Mouse (Mus musculus) limb, embryonic 15.5 days (tissue): Measurements from ENCODE around the gene Atp2c2. TPM values are rescaled to one million over a fixed set of nuclear protein-coding genes. Genes with fewer than 3 reads are reported as not detected.

ENCODE experiments used
- ATAC-seq: fragments of 200-750 bp; cut with Nextera tagmentation; 2 replicates; pipeline ENCODE4 v1.8.0; 2017; ENCODE audit warnings: low read depth, moderate TSS enrichment; ENCODE audit not compliant: insufficient number of reproducible peaks, low FRiP score, low TSS enrichment
- H3K27ac ChIP-seq: fragments of 300-500 bp; sonication (generic); 2 replicates; pipeline ENCODE4 v1.5.1; 2015; ENCODE audit warnings: moderate library complexity, mild to moderate bottlenecking, inconsistent platforms
- H3K27me3 ChIP-seq: fragments of 300-500 bp; sonication (generic); 2 replicates; pipeline ENCODE4 v1.6.1; 2015; ENCODE audit warnings: inconsistent platforms
- H3K36me3 ChIP-seq: fragments of 300-500 bp; sonication (generic); 2 replicates; pipeline ENCODE4 v1.6.1; 2015; ENCODE audit warnings: inconsistent platforms
- H3K4me1 ChIP-seq: fragments of 300-500 bp; sonication (generic); 2 replicates; pipeline ENCODE4 v1.6.1; 2015; ENCODE audit warnings: inconsistent platforms
- H3K4me2 ChIP-seq: fragments of 300-500 bp; sonication (generic); 2 replicates; pipeline ENCODE4 v1.6.1; 2015; ENCODE audit warnings: mild to moderate bottlenecking, inconsistent platforms
- H3K4me3 ChIP-seq: fragments of 300-500 bp; sonication (generic); 2 replicates; pipeline ENCODE4 v1.5.1; 2015; ENCODE audit warnings: mild to moderate bottlenecking, inconsistent platforms
- H3K9ac ChIP-seq: fragments of 300-500 bp; sonication (generic); 2 replicates; pipeline ENCODE4 v1.6.1; 2015; ENCODE audit warnings: inconsistent platforms
- H3K9me3 ChIP-seq: fragments of 300-500 bp; sonication (generic); 2 replicates; pipeline ENCODE4 v1.6.1; 2016; ENCODE audit warnings: inconsistent platforms
- WGBS: fragments of 180-500 bp; shearing (Covaris S2); methylation state at CpG from one replicate; pipeline ENCODE4 v1.1.7; 2015; 5-methylcytosine and 5-hydroxymethylcytosine counted together
- polyA plus RNA-seq: library from polyadenylated mRNA; unstranded; fragments of >200 nt; fragmentation: Nextera tagmentation; extraction: Ambion mirVana; gene quantifications from 2 replicates; pipeline ENCODE4 v1.2.1, GENCODE M21; 2015

Gene Atp2c2
- polyA plus RNA-seq, result 5.3 and 5.8 TPM in 2 replicates

DNA sequence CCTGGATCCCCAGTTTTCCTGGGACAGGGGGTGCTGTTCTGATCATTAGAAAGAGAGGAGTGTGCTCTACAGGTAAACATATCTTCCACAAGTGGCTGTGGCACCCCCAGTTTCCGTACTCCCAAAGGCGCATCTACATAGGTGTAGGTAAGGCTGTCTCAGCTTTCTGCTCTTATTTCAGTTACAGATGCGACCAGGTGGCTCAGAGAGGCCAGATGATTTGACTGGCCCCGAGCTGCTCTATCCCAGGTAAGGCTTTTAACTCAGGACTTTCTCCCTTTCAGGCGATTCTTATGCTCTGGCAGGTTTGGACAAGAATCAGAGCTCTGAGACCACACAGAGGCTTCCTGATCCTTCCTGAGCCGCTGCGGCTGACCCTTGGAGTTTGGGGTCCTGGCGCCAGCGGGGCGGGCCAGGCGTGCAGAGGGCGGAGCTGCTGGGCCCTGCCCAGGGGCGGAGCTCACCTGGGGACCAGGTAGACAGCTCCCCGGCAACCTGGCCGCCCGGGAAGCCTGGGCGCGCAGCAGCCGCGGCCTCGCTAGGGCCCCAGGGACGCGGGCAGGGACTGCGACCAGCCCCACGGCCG is at the start of gene Atp2c2:
Gene Atp2c2, plus strand, starts transcription at position 461 of the 586 bp plus-strand sequence.
- Histone ChIP-seq H3K27me3 (peaks cover 54% of the 10 kb centered on the region), H3K4me3 (peak within 1 kb of the TSS; percentile 31), H3K27ac (no peak within 1 kb of the TSS), H3K9me3 (no peaks in the 10 kb centered on the region), H3K4me1 (peaks cover 12% of the 10 kb centered on the region), H3K36me3 (no peaks in the 10 kb centered on the region), H3K9ac (no peak within 1 kb of the TSS), H3K4me2 (peak within 1 kb of the TSS; percentile 39)
- no peak for ATAC-seq
- 4% methylated on average over 26 of the region's 26 CpGs for WGBS

GRCm38 (mm10) chr8:119651324-119651723 is 48.5 kb upstream of the Atp2c2 start:
- Histone ChIP-seq H3K27ac (no peak overlapping the region), H3K4me1 (peaks cover 11% of the 10 kb centered on the region; the same call in 1 of the 2 replicates), H3K4me2 (no peak overlapping the region), H3K4me3 (no peak overlapping the region), H3K36me3 (no peaks in the 10 kb centered on the region), H3K27me3 (no peaks in the 10 kb centered on the region), H3K9me3 (no peaks in the 10 kb centered on the region), H3K9ac (no peak overlapping the region)
- ATAC-seq, result no peak
- WGBS, result 15% methylated on average over 2 of the region's 2 CpGs

DNA sequence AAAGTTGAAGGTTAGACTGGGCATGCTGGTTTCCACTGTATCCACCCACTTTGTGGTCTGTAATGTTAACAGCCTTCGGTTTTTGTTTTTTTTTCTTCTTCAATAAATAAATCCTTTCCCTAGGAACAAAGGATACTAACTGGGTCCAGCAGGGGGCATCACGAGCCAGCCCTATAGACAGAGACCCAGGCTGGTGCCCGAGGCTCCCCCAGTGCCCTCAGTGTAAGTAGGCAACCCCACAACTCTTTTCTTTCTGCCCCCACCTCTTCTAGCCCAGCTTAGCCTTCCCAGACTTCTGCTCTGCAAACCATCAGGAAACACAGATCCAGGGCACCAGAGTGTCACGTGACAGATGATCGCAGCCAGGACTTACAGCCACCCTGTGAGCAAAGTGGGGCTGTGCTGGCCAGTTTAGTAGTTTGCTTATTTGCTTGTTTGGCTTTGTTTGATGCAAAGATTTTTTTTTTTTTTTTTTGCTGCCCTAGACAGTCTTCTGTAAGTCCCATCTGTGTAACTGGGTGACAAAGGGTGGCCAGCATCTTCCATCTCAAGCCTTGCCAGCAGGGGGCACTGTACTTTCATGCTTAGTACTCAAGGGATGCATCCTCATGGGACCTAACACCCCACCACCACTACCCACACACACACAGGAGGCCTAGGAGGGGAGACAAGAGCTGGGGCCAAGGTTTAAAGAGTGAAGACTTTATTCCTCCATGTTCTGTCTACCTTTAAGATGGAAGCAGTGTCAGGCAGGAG is 42.9 kb upstream of the Atp2c2 start:
- H3K27me3 ChIP-seq, result no peaks in the 10 kb centered on the region
- no peak overlapping the region for H3K4me3 ChIP-seq
- no peak overlapping the region for H3K9ac ChIP-seq
- no peak overlapping the region for H3K4me2 ChIP-seq
- H3K4me1 ChIP-seq, result peaks cover 14% of the 10 kb centered on the region
- H3K27ac ChIP-seq, result no peak overlapping the region
- WGBS, result 43% methylated on average over 5 of the region's 5 CpGs
- no peaks in the 10 kb centered on the region for H3K36me3 ChIP-seq
- H3K9me3 ChIP-seq, result no peaks in the 10 kb centered on the region
- no peak for ATAC-seq

DNA sequence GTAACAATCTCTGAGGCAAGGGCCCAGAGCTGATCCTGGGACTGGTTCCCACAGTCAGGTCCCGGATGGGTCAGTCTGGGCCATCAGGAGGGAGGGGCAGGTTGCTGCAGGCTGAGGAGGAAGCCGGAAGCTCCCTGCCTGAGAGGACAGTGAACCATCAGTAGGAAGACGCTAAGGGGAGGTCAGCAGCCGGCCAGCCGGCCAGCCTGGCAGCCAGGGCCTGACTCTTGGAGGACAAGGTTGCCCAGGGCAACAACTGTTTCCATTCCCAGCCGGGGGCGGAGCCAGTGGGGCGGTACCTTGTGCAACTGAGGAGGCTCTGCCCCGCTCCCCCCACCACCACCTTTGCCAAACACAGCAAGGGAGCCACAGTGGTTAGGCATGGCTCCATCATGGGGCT is 38.7 kb upstream of the Atp2c2 start:
- WGBS, result 16% methylated on average over 9 of the region's 9 CpGs
- Histone ChIP-seq H3K4me2 (no peak overlapping the region), H3K9me3 (no peaks in the 10 kb centered on the region), H3K36me3 (no peaks in the 10 kb centered on the region), H3K4me3 (no peak overlapping the region), H3K27me3 (no peaks in the 10 kb centered on the region), H3K9ac (no peak overlapping the region), H3K4me1 (peaks cover 19% of the 10 kb centered on the region), H3K27ac (no peak overlapping the region)
- ATAC-seq, result no peak

- Histone ChIP-seq H3K9ac (no peak overlapping the region), H3K4me1 (peaks cover 24% of the 10 kb centered on the region), H3K9me3 (no peaks in the 10 kb centered on the region), H3K4me3 (no peak overlapping the region), H3K27ac (no peak overlapping the region), H3K4me2 (no peak overlapping the region), H3K27me3 (0 out of 2 replicates have a peak, but pooled peaks cover 2% of the 10 kb centered on the region), H3K36me3 (no peaks in the 10 kb centered on the region)
- ATAC-seq, result no peak
- 73% methylated on average over 6 of the region's 6 CpGs for whole genome bisulfite sequencing
Measured at GRCm38 (mm10) chr8:119661892-119662291, 37.9 kb upstream of the Atp2c2 start.

GRCm38 (mm10) chr8:119663440-119663839 is 36.4 kb upstream of the Atp2c2 start:
- H3K4me1 ChIP-seq, result peaks cover 24% of the 10 kb centered on the region
- 70% methylated on average over 11 of the region's 11 CpGs for WGBS
- H3K27ac ChIP-seq, result no peak overlapping the region
- no peaks in the 10 kb centered on the region for H3K36me3 ChIP-seq
- ATAC-seq, result no peak
- no peak overlapping the region for H3K4me3 ChIP-seq
- H3K4me2 ChIP-seq, result no peak overlapping the region
- H3K9ac ChIP-seq, result no peak overlapping the region
- no peaks in the 10 kb centered on the region for H3K9me3 ChIP-seq
- 0 out of 2 replicates have a peak, but pooled peaks cover 8% of the 10 kb centered on the region for H3K27me3 ChIP-seq

GRCm38 (mm10) chr8:119665270-119665669 is 34.5 kb upstream of the Atp2c2 start:
- no peak for ATAC-seq
- WGBS, result 60% methylated on average over 6 of the region's 6 CpGs
- Histone ChIP-seq H3K27ac (no peak overlapping the region), H3K27me3 (0 out of 2 replicates have a peak, but pooled peaks cover 8% of the 10 kb centered on the region), H3K36me3 (no peaks in the 10 kb centered on the region), H3K4me1 (peaks cover 24% of the 10 kb centered on the region), H3K4me3 (no peak overlapping the region), H3K9ac (no peak overlapping the region), H3K4me2 (no peak overlapping the region), H3K9me3 (no peaks in the 10 kb centered on the region)

- Histone ChIP-seq H3K4me2 (peak within 1 kb of the TSS; percentile 3; the same call in 1 of the 2 replicates), H3K9me3 (no peaks in the 10 kb centered on the region), H3K27ac (no peak within 1 kb of the TSS), H3K27me3 (0 out of 2 replicates have a peak, but pooled peaks cover 8% of the 10 kb centered on the region), H3K4me3 (no peak within 1 kb of the TSS), H3K4me1 (peaks cover 21% of the 10 kb centered on the region), H3K9ac (no peak within 1 kb of the TSS), H3K36me3 (no peaks in the 10 kb centered on the region)
- no peak for ATAC-seq
- WGBS, result 14% methylated on average over 14 of the region's 14 CpGs
Measured at GRCm38 (mm10) chr8:119666219-119666951, 33.4 kb upstream of the Atp2c2 start, which contains the start of gene Wfdc1. Wfdc1 (plus strand) TSS chr8:119666365.

DNA sequence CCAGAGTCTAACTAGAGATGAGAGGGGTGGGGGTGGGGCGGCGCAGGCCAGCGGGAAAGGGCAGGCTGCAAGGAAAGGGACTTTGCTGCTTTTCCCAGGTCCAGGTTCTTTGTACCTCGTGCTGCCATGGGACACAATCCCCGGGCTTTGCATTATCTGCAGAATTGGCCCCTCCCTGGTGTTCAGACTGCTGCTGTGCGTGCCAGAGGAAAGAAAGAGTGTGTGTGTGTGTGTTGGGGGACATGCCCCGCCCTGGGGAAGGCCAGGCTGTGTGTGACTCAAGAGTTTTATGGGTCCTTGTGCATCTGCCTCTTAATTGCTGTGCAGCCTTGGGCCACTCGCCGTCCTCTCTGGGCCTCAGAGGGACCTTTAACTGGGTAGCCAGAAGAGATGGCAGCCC is 31.4 kb upstream of the Atp2c2 start:
- H3K4me1 ChIP-seq, result peaks cover 20% of the 10 kb centered on the region
- WGBS, result 63% methylated on average over 9 of the region's 9 CpGs
- 0 out of 2 replicates have a peak, but pooled peaks cover 8% of the 10 kb centered on the region for H3K27me3 ChIP-seq
- no peak overlapping the region for H3K9ac ChIP-seq
- H3K27ac ChIP-seq, result no peak overlapping the region
- H3K9me3 ChIP-seq, result no peaks in the 10 kb centered on the region
- no peak overlapping the region for H3K4me3 ChIP-seq
- no peak overlapping the region for H3K4me2 ChIP-seq
- no peak for ATAC-seq
- H3K36me3 ChIP-seq, result no peaks in the 10 kb centered on the region

DNA sequence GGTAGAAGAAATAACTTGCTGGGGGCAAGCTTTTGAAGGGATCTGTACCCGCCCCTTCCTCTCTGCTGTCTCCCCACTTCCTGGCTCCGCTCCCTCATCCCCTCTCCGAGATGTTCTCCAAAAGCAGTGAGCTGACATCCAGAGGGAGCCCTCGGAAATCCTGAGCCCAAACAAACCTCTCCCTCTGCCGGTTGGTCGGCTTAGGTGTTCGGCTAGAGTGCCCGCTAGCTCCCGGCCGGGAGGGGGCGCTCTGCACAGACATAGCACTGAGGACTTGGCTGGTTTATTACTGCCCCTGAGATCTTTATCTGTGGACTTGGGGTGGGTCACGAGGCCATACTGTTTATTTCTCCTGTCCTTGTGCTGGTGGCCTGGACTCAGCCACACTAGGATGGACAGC is 30.5 kb upstream of the Atp2c2 start:
- Histone ChIP-seq H3K9ac (no peak overlapping the region), H3K9me3 (no peaks in the 10 kb centered on the region)

DNA sequence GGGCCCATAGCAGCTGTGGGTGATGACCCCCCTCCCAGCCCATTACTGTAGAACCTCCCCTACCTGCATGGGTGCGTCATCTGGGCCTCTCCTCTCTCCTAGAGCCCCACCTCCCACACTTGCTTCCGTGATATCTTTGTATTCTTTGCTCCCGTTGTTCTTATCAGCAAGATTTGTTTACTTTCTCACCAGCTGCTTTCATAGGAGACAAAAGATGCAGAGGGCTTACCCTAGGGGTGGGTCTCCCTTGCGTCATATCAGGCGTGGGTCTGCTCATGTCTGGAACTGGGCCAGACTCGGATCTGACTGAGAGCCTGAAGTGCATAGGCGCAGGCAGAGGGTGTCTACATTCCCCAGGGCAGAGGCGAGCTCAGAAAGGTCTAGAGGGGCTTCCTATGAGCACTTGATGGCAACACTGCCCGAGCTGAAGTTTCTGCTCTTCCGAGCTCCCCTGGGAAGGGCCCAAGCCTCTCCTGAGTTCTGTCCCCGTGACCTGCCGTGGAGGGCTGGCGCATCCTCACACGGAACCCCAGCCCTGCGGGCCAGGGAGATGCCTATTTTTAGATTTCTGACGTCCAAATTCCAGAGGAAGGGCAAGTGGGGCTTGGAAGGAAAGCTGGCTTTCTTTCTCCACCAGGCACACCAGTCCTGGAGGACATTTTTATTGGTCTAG is 29.3 kb upstream of the Atp2c2 start:
- H3K36me3 ChIP-seq, result no peaks in the 10 kb centered on the region
- no peaks in the 10 kb centered on the region for H3K9me3 ChIP-seq
- 0 out of 2 replicates have a peak, but pooled peaks cover 8% of the 10 kb centered on the region for H3K27me3 ChIP-seq
- H3K27ac ChIP-seq, result peak overlapping the region; percentile 43
- no peak overlapping the region for H3K4me3 ChIP-seq
- no peak overlapping the region for H3K9ac ChIP-seq
- H3K4me1 ChIP-seq, result peaks cover 17% of the 10 kb centered on the region
- no peak for ATAC-seq
- H3K4me2 ChIP-seq, result no peak overlapping the region
- 43% methylated on average over 16 of the region's 16 CpGs for WGBS

More for the DNA sequence above, 30.5 kb upstream of the Atp2c2 start:
- WGBS, result 54% methylated on average over 12 of the region's 12 CpGs
- no peak for ATAC-seq
- peaks cover 20% of the 10 kb centered on the region for H3K4me1 ChIP-seq
- no peaks in the 10 kb centered on the region for H3K36me3 ChIP-seq
- H3K4me3 ChIP-seq, result no peak overlapping the region
- H3K4me2 ChIP-seq, result no peak overlapping the region
- no peak overlapping the region for H3K27ac ChIP-seq
- H3K27me3 ChIP-seq, result 0 out of 2 replicates have a peak, but pooled peaks cover 8% of the 10 kb centered on the region
